Mouse (Mus musculus) midbrain, embryonic 10.5 days (tissue): ENCODE results near the gene Apob. TPM values are rescaled to one million over a fixed set of nuclear protein-coding genes. Genes with fewer than 3 reads are reported as not detected.

ENCODE experiments used
- DNase-seq: peaks from one replicate; pipeline ENCODE4 v3.0.0-alpha.2; 2017; ENCODE audit warnings: low spot score
- H3K27ac ChIP-seq: fragments of 300-500 bp; sonication (generic); replicated peaks from 2 replicates; pipeline ENCODE4 v1.5.1; 2016; ENCODE audit warnings: mild to moderate bottlenecking
- H3K27me3 ChIP-seq: fragments of 300-500 bp; sonication (generic); 2 replicates; pipeline ENCODE4 v1.6.1; 2016; ENCODE audit warnings: low read depth, mild to moderate bottlenecking; ENCODE audit not compliant: poor library complexity, severe bottlenecking
- H3K36me3 ChIP-seq: fragments of 300-500 bp; sonication (generic); 2 replicates; pipeline ENCODE4 v1.6.1; 2016; ENCODE audit warnings: mild to moderate bottlenecking, moderate library complexity
- H3K4me1 ChIP-seq: fragments of 300-500 bp; sonication (generic); 2 replicates; pipeline ENCODE4 v1.6.1; 2016
- H3K4me3 ChIP-seq: fragments of 300-500 bp; sonication (generic); 2 replicates; pipeline ENCODE4 v1.5.1; 2016; ENCODE audit warnings: mild to moderate bottlenecking, moderate library complexity
- H3K9me3 ChIP-seq: fragments of 300-500 bp; sonication (generic); replicated peaks from 2 replicates; pipeline ENCODE4 v1.6.1; 2016; ENCODE audit warnings: mild to moderate bottlenecking
- WGBS: fragments of 180-500 bp; shearing (Covaris S2); methylation state at CpG from one replicate; pipeline ENCODE4 v1.1.7; 2016; 5-methylcytosine and 5-hydroxymethylcytosine counted together
- polyA plus RNA-seq: library from polyadenylated mRNA; unstranded; fragments of >200 nt; fragmentation: Nextera tagmentation; extraction: Ambion mirVana; gene quantifications from 2 replicates; pipeline ENCODE4 v1.2.1, GENCODE M21; 2016

Gene Apob
- polyA plus RNA-seq = 0.07 TPM in 1 of 2 replicates, not detected in the other

DNA sequence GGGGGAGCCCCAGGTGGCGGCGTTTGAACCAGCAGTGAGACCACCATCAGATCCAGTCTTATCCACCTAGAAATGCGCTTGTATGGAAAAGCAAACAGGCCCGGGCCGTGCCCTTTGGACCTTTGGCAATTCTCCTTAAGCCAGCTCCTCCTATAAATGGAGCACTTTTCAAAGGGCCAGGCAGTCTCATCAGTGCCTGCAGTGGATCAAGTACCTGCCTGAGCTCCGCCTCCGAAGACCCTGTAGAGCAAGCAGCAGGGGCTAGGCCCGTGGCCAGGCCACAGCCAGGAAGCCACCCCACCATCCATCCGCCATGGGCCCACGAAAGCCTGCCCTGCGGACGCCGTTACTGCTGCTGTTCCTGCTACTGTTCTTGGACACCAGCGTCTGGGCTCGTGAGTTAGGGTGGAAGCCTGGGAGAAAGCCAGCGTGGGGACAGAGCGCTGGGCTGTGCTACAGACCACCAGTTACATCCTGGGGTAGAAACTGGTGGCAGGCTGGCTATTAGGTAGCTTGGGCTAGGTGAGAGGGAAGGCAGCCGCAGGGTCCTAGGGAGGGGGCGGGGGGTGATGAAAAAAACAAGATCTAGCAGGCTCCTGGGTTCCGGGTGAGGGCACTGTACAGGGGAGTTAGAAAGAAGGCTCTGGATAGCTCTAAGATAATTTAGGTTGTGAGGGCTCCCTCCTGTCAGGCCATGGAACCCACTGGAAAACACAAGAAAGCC is at the start of gene Apob:
Gene Apob, plus strand, starts transcription at position 183 of the 724 bp plus-strand sequence.
- Histone ChIP-seq H3K4me3 (no peak within 1 kb of the TSS; the same call in 1 of the 2 replicates), H3K27me3 (no peaks in the 10 kb centered on the region), H3K36me3 (no peaks in the 10 kb centered on the region), H3K9me3 (no peaks in the 10 kb centered on the region), H3K27ac (peak within 1 kb of the TSS; percentile 59), H3K4me1 (peaks cover 14% of the 10 kb centered on the region; the same call in 1 of the 2 replicates)
- peak; percentile 14 for DNase-seq
- WGBS = 81% methylated on average over 20 of the region's 20 CpGs

DNA sequence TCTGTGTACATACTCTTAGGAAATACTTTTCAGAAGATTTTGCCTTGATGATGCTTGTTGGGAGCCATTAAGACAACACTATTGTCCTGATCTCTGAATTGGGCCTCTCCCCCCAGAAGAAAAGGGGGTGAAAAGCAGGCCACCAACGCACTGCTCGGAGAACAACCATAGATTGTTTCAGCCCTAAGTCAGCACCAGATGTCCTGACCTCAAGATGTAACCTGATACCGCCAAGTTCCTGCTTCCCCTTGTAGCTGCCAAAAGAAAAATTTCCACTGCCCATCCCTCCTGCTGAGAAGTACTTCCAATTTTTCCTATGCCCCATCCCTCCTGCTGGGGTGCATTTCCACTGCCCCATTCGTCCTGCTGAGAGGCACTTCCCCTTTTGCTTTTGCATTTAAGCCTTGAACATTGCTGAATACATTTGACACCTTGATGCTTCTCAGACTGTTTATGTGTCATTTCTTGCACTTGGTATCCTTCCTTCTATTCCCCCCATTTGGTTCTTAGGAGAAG is 45.0 kb upstream of the Apob start:
- no peaks in the 10 kb centered on the region for H3K36me3 ChIP-seq
- no peak for DNase-seq
- H3K4me3 ChIP-seq = no peak overlapping the region
- no peaks in the 10 kb centered on the region for H3K9me3 ChIP-seq
- H3K27ac ChIP-seq = no peak overlapping the region
- 72% methylated on average over 4 of the region's 4 CpGs for whole genome bisulfite sequencing
- no peaks in the 10 kb centered on the region for H3K4me1 ChIP-seq
- no peaks in the 10 kb centered on the region for H3K27me3 ChIP-seq

DNA sequence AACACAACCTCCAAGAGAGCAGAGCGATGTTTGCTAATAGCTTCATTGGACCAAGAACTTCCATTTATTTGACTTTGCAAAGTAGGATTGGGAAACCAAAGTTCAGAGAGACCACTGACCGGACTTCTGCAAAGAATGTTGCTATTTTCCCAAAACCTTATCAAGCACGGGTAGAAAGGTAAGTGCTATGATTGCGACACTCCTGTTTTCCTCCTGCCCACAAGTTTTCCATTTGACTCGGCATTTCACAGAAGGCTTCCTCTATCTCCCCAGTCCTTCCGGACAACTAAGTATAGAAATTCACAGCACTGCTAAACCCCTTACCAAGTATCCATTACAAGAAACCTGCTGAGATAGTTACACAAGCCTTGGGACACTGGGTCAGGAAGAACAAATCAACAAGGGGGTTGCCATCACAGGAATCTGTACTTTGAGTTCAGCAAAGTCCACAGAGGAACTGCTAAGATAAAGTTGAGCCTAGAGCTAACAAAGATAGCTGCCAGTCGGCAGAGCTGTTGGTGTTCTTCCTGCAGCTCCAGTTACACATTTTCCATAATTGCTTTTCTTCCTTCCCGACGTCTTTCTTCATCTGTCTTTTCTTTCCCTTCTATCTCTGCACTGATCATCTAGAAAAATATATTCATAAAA is 27.2 kb upstream of the Apob start:
- H3K36me3 ChIP-seq = no peaks in the 10 kb centered on the region
- no peaks in the 10 kb centered on the region for H3K9me3 ChIP-seq
- DNase-seq = no peak
- no peaks in the 10 kb centered on the region for H3K4me1 ChIP-seq
- no peak overlapping the region for H3K4me3 ChIP-seq
- H3K27me3 ChIP-seq = no peaks in the 10 kb centered on the region
- no peak overlapping the region for H3K27ac ChIP-seq
- WGBS = 82% methylated on average over 9 of the region's 9 CpGs

DNA sequence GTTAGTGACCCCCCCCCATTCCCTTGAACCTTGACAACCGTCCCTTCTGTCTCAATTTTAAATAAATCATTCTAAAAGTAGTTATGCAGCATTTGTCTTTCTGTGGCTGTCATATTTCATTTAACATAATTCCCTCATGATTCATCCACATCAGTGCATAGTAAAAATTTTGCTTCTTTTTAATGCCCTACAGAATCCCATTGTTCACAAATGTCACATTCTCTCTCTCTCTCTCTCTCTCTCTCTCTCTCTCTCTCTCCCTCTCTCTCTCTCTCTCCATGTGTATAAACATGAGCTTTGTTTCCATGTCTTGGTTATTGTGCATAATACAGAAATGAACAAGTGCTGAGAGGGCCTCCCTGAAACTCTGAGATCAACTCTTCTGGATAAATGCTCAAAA is 18.6 kb upstream of the Apob start:
- Histone ChIP-seq H3K27ac (no peak overlapping the region), H3K9me3 (no peaks in the 10 kb centered on the region), H3K4me1 (no peaks in the 10 kb centered on the region), H3K4me3 (no peak overlapping the region), H3K36me3 (no peaks in the 10 kb centered on the region), H3K27me3 (no peaks in the 10 kb centered on the region)
- WGBS = 88% methylated on average over 1 of the region's 1 CpGs
- DNase-seq = no peak

DNA sequence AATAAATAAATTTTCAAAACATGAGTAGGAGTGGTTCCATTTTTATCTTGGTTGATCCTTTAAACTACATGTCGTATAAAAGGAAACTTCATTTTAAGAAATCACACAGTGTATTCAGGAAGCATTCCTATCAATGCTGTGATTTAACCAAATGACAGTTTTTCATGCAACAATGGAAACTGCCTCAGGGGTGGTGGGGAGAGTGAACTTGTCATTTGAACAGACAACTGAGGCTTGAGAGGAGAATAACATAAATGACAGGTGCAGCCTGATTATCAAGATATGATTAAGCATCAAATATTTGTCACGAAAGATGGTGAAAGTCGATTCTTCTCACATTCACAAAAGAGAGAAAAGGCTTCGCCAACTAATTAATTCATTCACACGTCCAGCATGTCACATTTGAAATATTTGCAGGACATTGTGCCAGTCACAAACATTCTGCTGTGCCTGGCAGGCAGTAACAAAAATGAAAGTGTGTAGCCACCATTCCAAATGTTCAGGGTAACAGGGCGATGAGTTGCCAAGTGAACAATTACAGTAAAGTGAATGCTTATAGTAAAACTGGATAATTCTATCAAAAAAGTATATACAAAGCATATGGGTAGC is 18.0 kb upstream of the Apob start:
- Histone ChIP-seq H3K9me3 (no peaks in the 10 kb centered on the region), H3K36me3 (no peaks in the 10 kb centered on the region), H3K27ac (no peak overlapping the region), H3K4me3 (no peak overlapping the region), H3K27me3 (no peaks in the 10 kb centered on the region), H3K4me1 (no peaks in the 10 kb centered on the region)
- WGBS = 88% methylated on average over 6 of the region's 6 CpGs
- no peak for DNase-seq

DNA sequence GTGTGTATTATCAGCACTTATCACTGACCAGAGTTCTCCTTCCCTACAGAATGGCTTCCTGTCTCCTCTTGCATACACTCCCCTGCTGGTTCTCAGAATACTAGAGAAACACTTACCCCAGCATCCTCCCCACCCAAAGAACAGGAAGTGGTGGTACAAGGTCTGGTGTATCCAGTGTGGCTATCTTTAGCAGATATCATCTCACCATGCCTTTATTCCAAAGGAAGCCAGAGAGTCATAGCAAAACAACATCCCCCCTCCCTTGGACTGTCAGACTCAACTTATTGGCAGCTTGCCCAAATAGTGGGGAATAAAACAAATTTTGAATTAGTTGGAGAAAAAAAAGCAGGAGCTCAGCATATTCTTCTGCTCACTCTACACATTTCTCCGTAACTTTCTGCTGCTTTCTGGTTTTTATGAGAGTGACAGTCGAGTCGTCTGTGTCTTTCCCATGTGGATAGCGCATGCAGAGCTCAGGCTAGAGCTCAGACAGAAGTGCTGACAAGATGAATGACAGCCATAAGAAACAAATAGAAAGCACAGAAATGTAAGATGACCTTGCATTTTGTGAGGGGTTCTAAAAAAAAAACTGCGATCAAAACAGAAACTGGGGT is 15.0 kb upstream of the Apob start:
- Histone ChIP-seq H3K27me3 (no peaks in the 10 kb centered on the region), H3K27ac (no peak overlapping the region), H3K4me3 (no peak overlapping the region), H3K4me1 (no peaks in the 10 kb centered on the region), H3K9me3 (no peaks in the 10 kb centered on the region), H3K36me3 (no peaks in the 10 kb centered on the region)
- WGBS = 90% methylated on average over 5 of the region's 5 CpGs
- no peak for DNase-seq

DNA sequence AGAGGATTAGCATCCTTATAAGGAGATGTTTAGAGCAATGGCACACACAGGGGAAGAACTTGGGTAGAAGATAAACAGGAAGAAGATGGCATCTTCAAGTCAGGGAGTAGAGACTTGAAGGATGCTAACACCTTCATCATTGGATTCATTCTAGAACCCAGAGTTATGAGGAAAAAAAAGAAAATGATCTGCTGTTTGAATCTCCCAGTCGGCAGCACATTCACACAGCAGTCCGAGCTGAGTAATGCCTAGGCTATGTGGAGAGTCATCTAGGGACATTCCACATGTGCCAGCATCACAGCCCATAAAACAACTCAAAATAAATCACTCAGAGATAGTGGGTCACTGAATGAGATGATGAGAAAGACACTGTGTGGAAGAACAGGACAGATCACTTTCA is 10.2 kb upstream of the Apob start:
- Histone ChIP-seq H3K4me3 (no peak overlapping the region), H3K9me3 (no peaks in the 10 kb centered on the region), H3K27ac (no peak overlapping the region), H3K4me1 (no peaks in the 10 kb centered on the region), H3K27me3 (no peaks in the 10 kb centered on the region), H3K36me3 (no peaks in the 10 kb centered on the region)
- 91% methylated on average over 2 of the region's 2 CpGs for WGBS
- DNase-seq = no peak

DNA sequence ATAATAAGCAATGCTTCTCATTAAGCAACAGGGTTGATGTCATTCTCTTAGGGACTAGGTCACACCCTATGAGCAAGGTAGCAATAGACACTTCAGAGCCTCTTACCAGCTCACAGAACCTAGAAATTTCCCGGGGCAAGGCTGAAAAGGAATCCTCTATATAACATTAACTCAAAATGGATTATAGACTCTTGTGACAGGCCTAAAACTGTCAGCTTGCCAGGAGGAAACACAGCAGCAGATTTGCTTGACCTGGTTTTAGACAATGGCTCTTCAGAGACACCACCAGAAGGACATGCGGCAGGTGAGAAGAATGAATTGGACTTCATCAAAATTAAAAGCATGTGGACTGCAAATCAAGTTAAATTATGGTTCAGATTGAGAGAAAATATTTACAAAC is 7.1 kb upstream of the Apob start:
- no peak for DNase-seq
- no peaks in the 10 kb centered on the region for H3K9me3 ChIP-seq
- no peak overlapping the region for H3K4me3 ChIP-seq
- H3K27ac ChIP-seq = no peak overlapping the region
- WGBS = 89% methylated on average over 2 of the region's 2 CpGs
- no peaks in the 10 kb centered on the region for H3K4me1 ChIP-seq
- H3K27me3 ChIP-seq = no peaks in the 10 kb centered on the region
- no peaks in the 10 kb centered on the region for H3K36me3 ChIP-seq

DNA sequence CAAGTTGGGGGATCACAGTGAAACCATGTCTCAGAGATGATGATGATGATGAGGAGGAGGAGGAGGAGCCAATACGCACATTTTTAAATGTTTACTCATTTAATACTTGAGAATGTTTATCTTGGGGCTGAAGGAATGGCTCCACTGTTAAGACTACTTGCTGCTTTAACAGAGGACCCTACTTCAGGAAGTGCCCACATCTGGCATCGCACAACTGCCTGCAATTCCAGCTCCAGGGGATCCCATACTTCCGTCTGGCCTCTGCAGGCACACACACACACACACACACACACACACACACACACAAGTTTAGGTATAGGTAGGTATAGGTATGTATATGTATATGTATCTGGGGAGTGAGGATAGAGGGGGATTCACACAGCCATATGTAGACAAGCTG is 6.6 kb upstream of the Apob start:
- 81% methylated on average over 3 of the region's 3 CpGs for WGBS
- Histone ChIP-seq H3K27me3 (no peaks in the 10 kb centered on the region), H3K4me1 (no peaks in the 10 kb centered on the region), H3K36me3 (no peaks in the 10 kb centered on the region), H3K4me3 (no peak overlapping the region), H3K9me3 (no peaks in the 10 kb centered on the region), H3K27ac (no peak overlapping the region)
- no peak for DNase-seq

DNA sequence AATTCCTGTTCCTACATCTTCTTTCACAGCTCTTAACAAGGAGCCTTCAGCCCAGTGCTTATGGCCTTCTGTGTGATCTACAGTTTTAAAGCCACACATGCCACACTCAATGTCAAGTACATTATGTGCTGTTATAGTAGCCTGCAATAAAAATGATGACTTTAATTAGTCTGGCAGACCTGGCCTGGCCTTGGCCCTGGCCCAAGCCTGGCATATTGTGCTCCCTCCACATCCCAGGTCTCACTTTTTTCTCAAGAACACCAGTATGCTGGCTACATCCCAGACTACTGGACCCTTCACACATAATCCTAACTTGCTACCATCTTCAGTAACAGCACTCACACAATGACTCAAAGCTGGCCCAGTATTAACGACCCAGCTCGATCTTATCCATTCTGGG is 5.7 kb upstream of the Apob start:
- WGBS = 93% methylated on average over 2 of the region's 2 CpGs
- H3K27me3 ChIP-seq = no peaks in the 10 kb centered on the region
- DNase-seq = no peak
- no peak overlapping the region for H3K4me3 ChIP-seq
- no peaks in the 10 kb centered on the region for H3K4me1 ChIP-seq
- H3K9me3 ChIP-seq = no peaks in the 10 kb centered on the region
- no peak overlapping the region for H3K27ac ChIP-seq
- no peaks in the 10 kb centered on the region for H3K36me3 ChIP-seq

DNA sequence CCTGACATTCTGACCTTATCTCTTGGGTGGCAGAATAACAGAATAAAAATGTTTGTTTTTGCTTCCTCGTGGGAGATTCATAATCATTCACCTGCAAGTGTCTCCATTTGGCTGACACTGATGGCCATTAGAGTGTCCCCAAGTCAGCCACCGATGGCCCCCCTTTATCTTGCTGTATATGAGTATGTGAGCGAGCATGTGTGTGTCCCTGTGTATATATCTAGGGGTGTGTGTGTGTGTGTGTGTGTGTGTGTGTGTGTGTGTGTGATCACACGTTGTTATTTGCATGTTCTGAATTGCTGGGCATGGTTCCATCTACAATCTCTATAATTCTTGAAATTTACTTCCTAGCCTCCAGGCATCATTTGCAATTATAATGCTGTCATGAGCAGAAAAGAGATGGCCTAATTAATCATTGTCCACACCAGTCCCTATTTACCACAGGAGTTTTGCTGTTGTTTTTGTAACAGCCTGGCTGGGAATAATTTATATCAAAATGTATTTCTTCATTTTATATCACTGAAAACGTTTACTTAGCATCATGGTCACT is 3.6 kb upstream of the Apob start:
- H3K27me3 ChIP-seq = no peaks in the 10 kb centered on the region
- 76% methylated on average over 5 of the region's 5 CpGs for whole genome bisulfite sequencing
- peaks cover 14% of the 10 kb centered on the region; the same call in 1 of the 2 replicates for H3K4me1 ChIP-seq
- no peak overlapping the region for H3K27ac ChIP-seq
- H3K36me3 ChIP-seq = no peaks in the 10 kb centered on the region
- no peak for DNase-seq
- no peaks in the 10 kb centered on the region for H3K9me3 ChIP-seq
- no peak overlapping the region for H3K4me3 ChIP-seq

DNA sequence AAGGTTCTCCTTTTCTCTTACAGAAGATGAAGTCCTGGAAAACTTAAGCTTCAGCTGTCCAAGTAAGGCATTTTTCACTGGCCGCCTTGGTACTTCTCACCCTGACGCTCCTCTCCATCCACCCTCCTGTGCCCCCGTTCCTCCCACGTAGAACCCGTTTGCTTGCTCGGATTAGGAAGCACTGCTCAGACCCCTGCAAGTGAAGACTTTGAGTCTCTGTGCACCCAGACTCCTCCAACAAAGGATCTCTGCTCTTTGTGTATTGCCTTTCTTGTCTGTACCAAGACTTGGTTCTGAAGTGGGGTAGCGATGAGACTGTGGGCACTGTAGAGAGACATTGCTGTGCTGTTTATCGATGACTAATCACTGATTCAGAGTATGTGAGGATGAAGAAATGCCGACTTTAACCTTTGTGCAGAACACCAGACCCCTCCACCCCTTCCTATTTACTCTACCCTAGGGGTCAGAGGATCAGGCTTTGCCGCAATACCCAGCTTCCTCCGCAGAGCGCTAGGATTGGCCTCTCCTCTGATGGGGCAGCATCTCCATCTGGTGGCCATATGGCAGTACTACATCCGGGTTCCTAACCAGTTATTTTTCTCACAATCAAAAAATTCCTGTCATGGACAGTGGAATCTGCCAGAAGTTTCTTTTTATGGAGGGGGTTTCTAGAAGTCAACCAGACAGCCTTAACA is 889 bp downstream of the Apob start:
- Histone ChIP-seq H3K4me1 (peaks cover 14% of the 10 kb centered on the region; the same call in 1 of the 2 replicates), H3K27me3 (no peaks in the 10 kb centered on the region), H3K4me3 (no peak overlapping the region; the same call in 1 of the 2 replicates), H3K27ac (peak overlapping the region; percentile 59), H3K36me3 (no peaks in the 10 kb centered on the region), H3K9me3 (no peaks in the 10 kb centered on the region)
- 35% methylated on average over 13 of the region's 13 CpGs for WGBS
- peak; percentile 80 for DNase-seq
